Mouse (Mus musculus) gastrocnemius, adult 8-10 months (tissue): ENCODE data around the gene Rala. TPM values are rescaled to one million over a fixed set of nuclear protein-coding genes. Genes with fewer than 3 reads are reported as not detected.

Source experiments
- DNase-seq, 2 experiments: peaks; one replicate each; pipeline ENCODE4 v3.0.0; 2022; ENCODE audit warnings: low spot score in 2 of 2
- total RNA-seq, 4 experiments: library from RNA; stranded (reverse); gene quantifications; 2 replicates each; pipeline ENCODE4 v1.2.4; 2022

Rala gene
- total RNA-seq, 4 experiments from 2014 or later = 18.9 to 24.1 (median 23.6) TPM

DNA sequence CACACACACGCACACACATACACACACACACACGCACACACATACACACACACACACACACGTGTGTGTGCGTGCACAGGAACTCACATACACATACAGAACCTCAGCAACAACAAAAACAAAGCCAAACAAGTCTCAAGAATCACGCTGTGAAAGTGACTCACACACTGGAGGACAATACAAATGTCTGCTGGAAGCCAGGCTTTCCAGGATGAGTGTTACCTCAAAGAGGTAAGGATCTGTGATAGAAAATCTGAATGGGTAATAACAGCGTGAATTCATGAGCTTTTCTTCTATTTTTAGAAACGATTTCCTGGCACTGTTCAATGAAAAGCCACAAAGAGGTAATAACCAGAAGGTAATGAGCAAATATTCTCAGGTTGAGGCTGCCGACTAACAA is 59.8 kb downstream of the Rala start:
- DNase-seq = no peak

- no peak for DNase-seq
Observed at GRCm38 (mm10) chr13:17879061-17879460, 65.0 kb downstream of the Rala start.

DNA sequence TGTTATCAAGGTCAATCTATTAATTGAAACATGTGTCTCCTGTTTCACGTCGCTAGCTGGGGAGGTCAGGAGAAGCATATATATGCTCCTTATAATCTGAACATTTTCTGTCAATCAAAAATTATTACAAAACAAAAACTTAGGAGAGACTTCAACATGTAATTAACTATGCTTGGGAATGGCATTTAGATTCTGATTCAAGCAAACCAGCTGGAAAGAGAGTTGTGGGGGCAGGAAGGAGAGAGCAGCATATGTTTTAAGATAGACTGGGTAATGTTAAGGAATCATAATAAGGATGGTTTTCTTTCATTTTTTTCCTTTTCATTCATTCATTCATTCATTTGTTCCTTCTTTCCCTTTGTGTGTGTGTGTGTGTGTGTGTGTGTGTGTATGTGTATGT is 77.3 kb downstream of the Rala start:
- DNase-seq = no peak

GRCm38 (mm10) chr13:17860536-17860935 is 83.5 kb downstream of the Rala start:
- DNase-seq = no peak

- no peak for DNase-seq
Observed at GRCm38 (mm10) chr13:17859365-17860033, 84.5 kb downstream of the Rala start.

- DNase-seq = no peak
Observed at GRCm38 (mm10) chr13:17857046-17857445, 87.0 kb downstream of the Rala start.

GRCm38 (mm10) chr13:17855492-17856138 is 88.4 kb downstream of the Rala start:
- no peak for DNase-seq

GRCm38 (mm10) chr13:17854755-17855154 is 89.3 kb downstream of the Rala start:
- DNase-seq = no peak

DNA sequence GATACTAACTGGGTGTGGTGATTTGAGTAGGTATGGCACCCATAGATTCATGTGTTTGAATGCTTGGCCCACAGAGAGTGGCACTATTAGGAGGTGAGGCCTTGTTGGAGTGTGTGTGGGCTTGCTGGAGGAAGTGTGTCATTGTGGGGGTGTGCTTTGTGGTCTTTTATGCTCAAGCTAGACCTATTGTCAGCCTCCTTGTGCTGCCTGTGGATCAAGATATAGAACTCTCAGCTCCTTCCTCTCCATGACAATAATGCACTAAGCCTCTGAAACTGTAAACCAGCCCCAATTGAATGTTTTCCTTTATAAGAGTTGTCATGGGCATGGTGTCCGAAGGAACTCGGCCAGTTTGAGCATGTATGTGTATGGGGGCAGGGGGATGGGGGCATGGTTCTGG is 100.7 kb downstream of the Rala start:
- DNase-seq = no peak

DNA sequence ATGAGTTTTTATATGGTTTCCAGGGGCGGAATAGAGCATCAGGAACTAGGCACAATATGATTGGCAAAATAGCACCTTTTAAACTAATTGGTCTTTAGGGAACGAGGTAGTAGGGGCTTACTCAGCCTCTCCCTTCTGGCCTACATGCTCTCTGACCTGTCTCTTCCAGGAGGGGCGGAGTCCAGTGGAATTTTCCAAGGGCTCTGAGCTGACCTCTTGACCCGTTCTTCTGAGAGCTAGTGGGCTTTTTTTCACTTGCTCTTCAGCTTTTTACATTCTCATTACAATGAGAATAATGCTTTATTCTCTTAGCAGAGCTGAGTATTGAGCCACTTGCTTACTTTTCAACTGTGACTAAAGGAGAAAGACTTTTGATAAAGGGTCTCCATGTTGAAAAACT is 101.3 kb downstream of the Rala start:
- no peak for DNase-seq

DNA sequence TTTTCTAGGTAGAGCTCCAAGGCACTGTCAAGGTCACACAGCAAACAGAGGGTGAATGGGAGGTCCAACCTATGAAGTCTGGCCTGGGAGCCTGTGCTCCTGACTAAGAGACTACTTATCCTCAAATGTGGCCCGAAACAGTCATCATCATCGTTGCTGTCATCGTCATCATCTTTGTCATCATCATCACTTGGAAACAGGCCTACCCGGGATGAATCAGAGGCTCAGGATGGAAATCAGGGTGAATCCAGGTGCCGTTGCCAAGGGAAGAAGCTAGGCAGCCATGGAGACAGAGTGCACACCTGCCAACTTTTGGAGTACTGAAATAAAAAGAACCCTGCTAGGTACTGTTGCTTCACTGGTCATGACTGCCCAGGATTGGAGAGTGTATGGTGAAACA is 104.9 kb downstream of the Rala start:
- no peak for DNase-seq

- no peak for DNase-seq
Observed at GRCm38 (mm10) chr13:17838484-17838851, 105.6 kb downstream of the Rala start.

DNA sequence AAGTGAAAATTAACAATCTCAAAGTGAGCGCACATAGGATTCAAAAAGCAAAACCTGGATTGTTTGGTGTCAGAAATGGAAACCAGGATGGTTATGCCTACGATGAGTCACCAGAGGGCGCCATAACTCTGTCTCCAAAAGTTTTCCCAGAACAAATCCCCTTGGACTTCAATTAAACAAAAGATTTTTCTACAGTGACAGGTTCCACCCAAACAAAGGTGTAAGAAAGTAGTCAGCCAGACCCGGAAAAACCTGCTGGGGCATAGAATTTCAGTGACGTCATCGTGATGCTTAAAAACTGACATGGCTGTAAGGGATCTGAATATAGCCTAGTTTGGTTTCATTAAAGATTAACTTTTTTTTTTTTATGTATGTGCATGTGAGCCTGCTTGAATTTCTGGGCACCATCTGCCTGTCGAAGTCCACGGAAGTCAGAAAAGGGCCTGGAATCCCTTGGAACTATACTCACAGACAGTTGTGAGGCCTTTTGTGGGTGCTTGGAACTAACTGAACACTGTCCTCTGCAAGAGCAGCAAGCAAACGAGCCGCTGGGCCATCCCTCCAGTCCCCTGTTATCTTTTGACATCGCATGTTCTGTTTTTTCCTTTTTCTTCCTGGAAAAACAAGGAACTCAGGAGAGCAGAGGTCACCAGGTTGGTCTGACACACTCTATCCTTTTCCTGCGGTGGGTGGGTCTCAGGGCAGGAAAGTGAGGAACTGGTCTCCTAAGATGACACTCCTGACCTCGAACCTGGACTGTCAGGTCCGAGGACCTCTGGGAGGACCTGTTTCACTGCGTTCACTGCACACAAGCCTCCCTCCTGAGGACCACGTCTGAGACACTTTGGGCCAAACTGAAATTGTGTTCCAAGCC is 106.2 kb downstream of the Rala start:
- DNase-seq = no peak

DNA sequence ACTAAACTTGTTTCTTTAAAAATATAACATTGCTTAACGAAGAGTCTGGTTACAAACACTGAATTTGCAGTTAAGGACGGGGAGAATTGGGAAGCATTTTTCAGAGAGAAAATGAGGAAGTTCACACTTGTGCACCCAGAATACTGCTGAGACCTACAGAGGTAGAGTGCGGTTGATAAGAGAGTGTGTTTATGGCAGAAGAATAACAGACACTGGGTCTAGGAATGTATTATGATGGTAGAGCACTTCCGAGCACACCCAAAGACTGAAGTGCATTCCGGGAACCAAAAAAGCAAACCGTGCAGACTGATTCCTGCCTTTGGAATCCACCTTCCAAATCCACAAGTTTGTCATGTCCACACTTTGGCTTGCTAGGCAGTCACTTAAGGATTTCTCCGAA is 107.2 kb downstream of the Rala start:
- DNase-seq = no peak

DNA sequence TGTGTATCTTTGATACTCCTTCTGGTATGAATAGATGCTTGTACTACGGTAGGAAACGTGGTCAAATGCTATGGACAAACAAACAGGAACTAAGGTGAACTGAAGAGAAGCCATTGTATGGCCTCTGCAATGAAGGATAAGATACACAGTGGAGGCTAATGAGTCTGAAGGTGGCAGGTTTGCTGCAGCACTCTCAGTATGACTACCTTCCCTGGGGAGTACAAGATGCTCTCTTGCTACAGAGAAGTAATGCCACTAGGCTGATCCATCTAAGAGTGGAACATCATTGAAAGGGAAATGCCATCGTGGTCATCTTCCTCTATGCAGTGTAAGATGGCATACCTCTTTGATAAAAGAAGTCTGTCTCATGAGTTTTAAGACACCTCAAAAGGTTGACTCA is 111.1 kb downstream of the Rala start:
- no peak for DNase-seq

Other genes starting within 250 kb of the Rala start
- 1 to 10 TPM; 3.0 to 6.4 (median 5.2) TPM for gene Mplkip, start 249.0 kb downstream of the Rala start, total RNA-seq
- 1 to 10 TPM in 2 of 4 experiments, under 1 TPM in 2; 0.29 to 1.3 (median 0.94) TPM for gene Sugct, start 248.7 kb downstream of the Rala start, total RNA-seq
- 10 to 100 TPM; 15.0 to 20.6 (median 18.3) TPM for gene Cdk13, start 139.1 kb downstream of the Rala start, total RNA-seq
- 10 to 100 TPM; 13.0 to 17.5 (median 14.0) TPM for gene Yae1d1, start 49.1 kb upstream of the Rala start, total RNA-seq